Mouse (Mus musculus) neural tube, embryonic 14.5 days (tissue): ENCODE data around the gene Calml3. TPM values are rescaled to one million over a fixed set of nuclear protein-coding genes. Genes with fewer than 3 reads are reported as not detected.

Source experiments
- ATAC-seq: fragments of 200-750 bp; cut with Nextera tagmentation; 2 replicates; pipeline ENCODE4 v1.8.0; 2017; ENCODE audit warnings: low read depth, mild to moderate bottlenecking, moderate TSS enrichment, moderate library complexity
- H3K27ac ChIP-seq: fragments of 300-500 bp; sonication (generic); 2 replicates; pipeline ENCODE4 v1.5.1; 2014; ENCODE audit warnings: low read depth, mild to moderate bottlenecking, control low read depth, low read length, moderate library complexity, mixed read lengths
- H3K27me3 ChIP-seq: fragments of 300-500 bp; sonication (generic); 2 replicates; pipeline ENCODE4 v1.6.1; 2014; ENCODE audit warnings: low read length; ENCODE audit not compliant: control insufficient read depth, insufficient read depth
- H3K36me3 ChIP-seq: fragments of 300-500 bp; sonication (generic); 2 replicates; pipeline ENCODE4 v1.6.1; 2014; ENCODE audit warnings: low read length, mixed read lengths; ENCODE audit not compliant: control insufficient read depth, insufficient read depth
- H3K4me1 ChIP-seq: fragments of 300-500 bp; sonication (generic); 2 replicates; pipeline ENCODE4 v1.6.1; 2014; ENCODE audit warnings: low read length; ENCODE audit not compliant: control insufficient read depth, insufficient read depth
- H3K4me2 ChIP-seq: fragments of 300-500 bp; sonication (generic); 2 replicates; pipeline ENCODE4 v1.6.1; 2014; ENCODE audit warnings: mild to moderate bottlenecking, low read depth, low read length, control low read depth
- H3K4me3 ChIP-seq: fragments of 300-500 bp; sonication (generic); 2 replicates; pipeline ENCODE4 v1.5.1; 2014; ENCODE audit warnings: low read depth, low read length, control low read depth, mixed read lengths
- H3K9ac ChIP-seq: fragments of 300-500 bp; sonication (generic); replicated peaks from 2 replicates; pipeline ENCODE4 v1.6.1; 2014; ENCODE audit warnings: low read depth, mild to moderate bottlenecking, control low read depth, low read length, mixed read lengths
- H3K9me3 ChIP-seq: fragments of 300-500 bp; sonication (generic); 2 replicates; pipeline ENCODE4 v1.6.1; 2016; ENCODE audit warnings: low read length; ENCODE audit not compliant: control insufficient read depth
- WGBS: fragments of 180-500 bp; shearing (Covaris S2); extraction: QIAGEN DNeasy Blood & Tissue Kit; methylation state at CpG from one replicate; pipeline ENCODE4 v1.1.7; 2014; 5-methylcytosine and 5-hydroxymethylcytosine counted together
- polyA plus RNA-seq: library from polyadenylated mRNA; unstranded; fragments of >200 nt; fragmentation: Nextera tagmentation; extraction: Ambion mirVana; gene quantifications from 2 replicates; pipeline ENCODE4 v1.2.1, GENCODE M21; 2014

The Calml3 gene
- polyA plus RNA-seq, 1 experiment from 2014 or later = not detected

DNA sequence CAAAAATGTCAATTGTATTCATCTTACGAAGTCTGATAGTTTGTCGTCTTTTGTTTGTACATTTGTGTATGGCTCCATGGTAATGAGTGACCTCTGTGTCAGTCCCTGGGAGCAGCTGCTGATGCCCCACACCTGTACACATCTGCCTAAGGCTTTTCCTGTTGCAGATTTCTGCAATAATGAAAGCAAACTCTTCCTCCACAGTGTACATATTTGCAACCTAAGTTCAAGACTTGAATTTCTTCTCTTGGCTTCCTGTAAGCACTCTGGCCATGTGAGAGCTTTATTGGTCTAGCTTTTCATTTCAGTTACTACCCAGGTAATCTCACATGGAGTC lies 14.6 kb upstream of the Calml3 start:
- no peak overlapping the region for H3K9ac ChIP-seq
- H3K9me3 ChIP-seq = no peaks in the 10 kb centered on the region
- H3K27me3 ChIP-seq = no peaks in the 10 kb centered on the region
- whole genome bisulfite sequencing = 92% methylated on average over 2 of the region's 2 CpGs
- no peak overlapping the region for H3K4me2 ChIP-seq
- ATAC-seq = no peak
- no peaks in the 10 kb centered on the region for H3K36me3 ChIP-seq
- H3K27ac ChIP-seq = no peak overlapping the region
- H3K4me1 ChIP-seq = no peaks in the 10 kb centered on the region
- no peak overlapping the region for H3K4me3 ChIP-seq

- no peaks in the 10 kb centered on the region for H3K4me1 ChIP-seq
- ATAC-seq = no peak
- no peak overlapping the region for H3K4me3 ChIP-seq
- 83% methylated on average over 5 of the region's 5 CpGs for WGBS
- H3K9me3 ChIP-seq = no peaks in the 10 kb centered on the region
- H3K36me3 ChIP-seq = no peaks in the 10 kb centered on the region
- H3K9ac ChIP-seq = no peak overlapping the region
- no peak overlapping the region for H3K4me2 ChIP-seq
- no peaks in the 10 kb centered on the region for H3K27me3 ChIP-seq
- no peak overlapping the region for H3K27ac ChIP-seq
Measured at GRCm38 (mm10) chr13:3818012-3818739, 14.1 kb upstream of the Calml3 start.

DNA sequence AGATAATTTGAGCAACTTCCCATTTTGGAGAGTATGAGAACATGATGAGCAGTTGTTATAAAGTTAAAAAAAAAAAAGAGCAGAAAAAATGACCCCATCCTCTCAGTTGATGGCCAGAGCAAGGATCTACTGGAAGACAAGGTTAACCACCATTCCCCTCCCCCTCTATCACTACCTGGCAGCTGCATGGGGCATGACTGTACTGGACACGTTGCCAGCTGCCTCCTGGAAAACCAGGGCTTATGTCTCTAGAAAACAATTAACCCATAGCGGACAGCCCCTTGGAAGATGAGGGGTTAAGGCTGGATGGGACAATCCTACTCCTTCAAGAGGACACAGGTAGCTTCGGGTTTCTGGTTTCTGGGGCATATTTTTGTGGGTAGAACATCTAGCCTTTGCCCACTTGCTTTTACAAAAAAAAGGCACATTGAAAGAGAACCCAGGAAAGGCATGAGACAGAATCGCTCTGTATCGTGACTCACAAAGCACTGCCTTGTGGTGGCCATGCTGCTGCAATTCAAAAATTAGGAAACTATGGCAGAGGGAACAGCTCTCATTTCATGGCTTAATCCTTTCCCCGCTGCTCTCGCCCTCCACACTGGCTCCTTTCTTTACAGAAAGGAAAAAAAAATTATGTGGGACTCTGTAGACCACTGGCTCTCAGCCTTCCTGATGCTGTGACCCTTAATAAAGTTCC lies 3.2 kb upstream of the Calml3 start:
- 81% methylated on average over 7 of the region's 7 CpGs for WGBS
- Histone ChIP-seq H3K27me3 (no peaks in the 10 kb centered on the region), H3K4me1 (no peaks in the 10 kb centered on the region), H3K4me3 (no peak overlapping the region), H3K9ac (no peak overlapping the region), H3K36me3 (no peaks in the 10 kb centered on the region), H3K9me3 (no peaks in the 10 kb centered on the region), H3K4me2 (no peak overlapping the region), H3K27ac (no peak overlapping the region)
- ATAC-seq = no peak

GRCm38 (mm10) chr13:3805638-3806037 lies 1.5 kb upstream of the Calml3 start:
- 71% methylated on average over 5 of the region's 5 CpGs for WGBS
- no peaks in the 10 kb centered on the region for H3K36me3 ChIP-seq
- H3K9me3 ChIP-seq = no peaks in the 10 kb centered on the region
- no peak overlapping the region for H3K4me2 ChIP-seq
- no peaks in the 10 kb centered on the region for H3K4me1 ChIP-seq
- H3K27me3 ChIP-seq = no peaks in the 10 kb centered on the region
- no peak overlapping the region for H3K4me3 ChIP-seq
- ATAC-seq = no peak
- no peak overlapping the region for H3K9ac ChIP-seq
- H3K27ac ChIP-seq = no peak overlapping the region

DNA sequence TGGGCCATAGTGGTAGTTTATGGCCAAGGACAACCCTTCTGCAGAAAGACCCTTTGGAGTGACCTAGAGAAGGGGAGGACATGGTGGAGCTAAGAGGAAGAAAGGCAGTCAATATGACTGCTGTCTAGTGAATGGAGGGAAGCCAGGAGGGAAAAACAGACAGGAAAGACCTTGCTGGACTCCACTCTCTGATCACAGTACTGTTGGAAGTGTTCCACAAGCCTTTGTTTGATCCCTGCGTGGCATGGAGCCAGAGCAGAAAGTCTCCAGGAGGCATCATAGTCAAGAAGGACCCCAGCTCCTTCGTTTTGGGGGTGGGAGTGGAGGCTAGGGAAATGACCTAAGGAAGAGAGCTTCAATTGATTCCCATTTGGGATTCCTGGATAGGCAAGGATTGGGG lies 1.0 kb upstream of the Calml3 start:
- Histone ChIP-seq H3K27ac (no peak overlapping the region), H3K4me1 (no peaks in the 10 kb centered on the region), H3K4me2 (no peak overlapping the region), H3K4me3 (no peak overlapping the region), H3K27me3 (no peaks in the 10 kb centered on the region), H3K9me3 (no peaks in the 10 kb centered on the region), H3K9ac (no peak overlapping the region), H3K36me3 (no peaks in the 10 kb centered on the region)
- WGBS = 66% methylated on average over 2 of the region's 2 CpGs
- no peak for ATAC-seq

DNA sequence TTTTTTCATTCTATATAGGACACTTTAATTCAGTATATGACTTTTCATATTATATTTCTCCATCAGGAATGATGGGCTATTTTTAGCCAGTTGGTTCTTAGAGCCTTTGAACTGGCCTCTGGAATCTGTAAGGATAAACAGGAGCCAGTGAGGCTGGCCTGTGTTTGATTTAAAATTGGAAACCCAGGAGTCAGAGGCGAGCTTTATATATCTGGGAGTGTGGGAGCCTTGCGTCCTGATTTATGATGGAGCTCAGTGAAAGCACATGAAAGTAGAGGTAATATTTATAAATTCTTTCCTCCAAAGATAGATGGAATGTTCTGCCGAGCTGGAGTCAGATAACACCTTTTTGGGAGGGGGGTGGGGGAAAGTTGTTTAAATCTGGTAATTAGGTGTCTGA lies 4.7 kb downstream of the Calml3 start:
- no peaks in the 10 kb centered on the region for H3K4me1 ChIP-seq
- H3K9me3 ChIP-seq = no peaks in the 10 kb centered on the region
- H3K27me3 ChIP-seq = no peaks in the 10 kb centered on the region
- H3K4me3 ChIP-seq = no peak overlapping the region
- ATAC-seq = no peak
- H3K36me3 ChIP-seq = no peaks in the 10 kb centered on the region
- no peak overlapping the region for H3K9ac ChIP-seq
- H3K4me2 ChIP-seq = no peak overlapping the region
- WGBS = 63% methylated on average over 3 of the region's 3 CpGs
- H3K27ac ChIP-seq = no peak overlapping the region

DNA sequence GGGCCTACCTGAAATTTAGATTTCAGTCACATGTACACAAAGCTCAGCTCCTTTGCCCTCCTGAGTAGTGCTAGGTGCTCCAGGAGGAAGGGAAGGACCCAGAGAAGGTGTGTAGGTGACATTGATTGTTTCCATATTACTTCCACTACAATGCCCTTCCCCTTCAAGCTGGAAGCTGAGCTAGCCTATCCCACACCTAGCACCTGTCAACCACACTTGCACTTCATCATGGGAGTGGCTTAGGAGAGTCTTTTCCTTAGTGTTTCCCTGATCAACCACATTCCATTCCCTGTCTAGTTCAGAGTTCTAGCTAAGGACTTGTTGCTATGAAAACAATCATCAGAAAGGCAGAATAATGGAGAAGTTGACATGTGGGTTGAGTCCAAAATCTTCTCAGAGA lies 5.4 kb downstream of the Calml3 start:
- Histone ChIP-seq H3K27me3 (no peaks in the 10 kb centered on the region), H3K9ac (no peak overlapping the region), H3K4me1 (no peaks in the 10 kb centered on the region), H3K4me3 (no peak overlapping the region), H3K4me2 (no peak overlapping the region), H3K36me3 (no peaks in the 10 kb centered on the region), H3K27ac (no peak overlapping the region), H3K9me3 (no peaks in the 10 kb centered on the region)
- no peak for ATAC-seq

DNA sequence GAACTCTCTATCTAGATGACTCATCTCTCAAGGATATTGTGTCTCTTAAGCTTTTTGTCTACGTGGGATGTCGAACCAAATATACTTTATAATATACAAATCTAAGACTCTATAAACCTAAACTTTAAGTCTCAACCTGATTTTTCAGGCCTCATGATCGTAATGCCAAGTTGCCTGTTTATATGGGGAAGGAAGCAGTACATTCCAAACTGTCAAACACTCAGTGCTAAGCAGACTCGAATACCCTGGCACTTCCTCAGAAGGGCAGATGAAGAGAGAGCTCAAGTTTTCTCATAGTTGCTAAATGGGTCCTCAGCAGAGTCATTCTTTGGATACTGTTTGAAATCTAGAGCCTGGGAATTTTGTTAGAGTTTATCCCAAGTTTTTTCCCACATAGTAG lies 7.5 kb downstream of the Calml3 start:
- no peak overlapping the region for H3K4me3 ChIP-seq
- no peak for ATAC-seq
- WGBS = 92% methylated on average over 4 of the region's 4 CpGs
- no peaks in the 10 kb centered on the region for H3K9me3 ChIP-seq
- H3K27ac ChIP-seq = no peak overlapping the region
- no peak overlapping the region for H3K9ac ChIP-seq
- no peaks in the 10 kb centered on the region for H3K27me3 ChIP-seq
- no peaks in the 10 kb centered on the region for H3K4me1 ChIP-seq
- no peaks in the 10 kb centered on the region for H3K36me3 ChIP-seq
- H3K4me2 ChIP-seq = no peak overlapping the region

- Histone ChIP-seq H3K9me3 (no peaks in the 10 kb centered on the region), H3K36me3 (no peaks in the 10 kb centered on the region), H3K4me1 (no peaks in the 10 kb centered on the region), H3K9ac (no peak overlapping the region), H3K27me3 (no peaks in the 10 kb centered on the region), H3K27ac (no peak overlapping the region), H3K4me2 (no peak overlapping the region), H3K4me3 (no peak overlapping the region)
- no peak for ATAC-seq
- 61% methylated on average over 2 of the region's 2 CpGs for WGBS
Measured at GRCm38 (mm10) chr13:3789531-3789930, 14.6 kb downstream of the Calml3 start.
